Comparison of ENCODE assay signal across 13 mouse cellular contexts in genomic region chr10:71106491-71107205, GRCm38 (mm10). TPM values are rescaled to one million over a fixed set of nuclear protein-coding genes. Genes with fewer than 3 reads are reported as not detected.
"Had no signal": no experiment of that assay in that cellular context is flagged by ENCODE, and none has a peak within 500 bp of the region (broad histone marks: within the 10 kb centered on the region; RNA-seq: fewer than 3 reads in every experiment).

No protein-coding gene starts in this region.

- H3K9ac ChIP-seq: intestine, embryonic 15.5 days; limb, embryonic 13.5 days; liver, embryonic 14.5 days had no signal

- H3K27ac ChIP-seq: intestine, embryonic 15.5 days; layer of hippocampus, adult 2 months; limb, embryonic 13.5 days; liver, embryonic 14.5 days; midbrain, embryonic 10.5 days; stomach, postnatal 0 days had no signal

- H3K9me3 ChIP-seq: intestine, embryonic 15.5 days; midbrain, embryonic 10.5 days had no signal

- H3K36me3 ChIP-seq: intestine, embryonic 15.5 days; limb, embryonic 13.5 days; midbrain, embryonic 10.5 days had no signal

- ATAC-seq: intestine, embryonic 15.5 days had no signal

- H3K27me3 ChIP-seq: intestine, embryonic 15.5 days; limb, embryonic 13.5 days had no signal

- H3K4me1 ChIP-seq: intestine, embryonic 15.5 days; midbrain, embryonic 10.5 days had no signal

- H3K4me3 ChIP-seq: intestine, embryonic 15.5 days; layer of hippocampus, adult 2 months; limb, embryonic 13.5 days; midbrain, embryonic 10.5 days; myocyte had no signal

- DNase-seq: left cerebral cortex, postnatal 4 days; lung, adult 18-20 months; midbrain, embryonic 14.5 days; thymus, adult 2 months; thymus, postnatal 25 days had no signal

- H3K4me2 ChIP-seq: intestine, embryonic 15.5 days; limb, embryonic 13.5 days had no signal

RNA-seq across cellular contexts. Expression of gene Bicc1, which starts 52.9 kb away (rescaled TPM):
- total RNA-seq: neutrophil, adult 5-6 weeks had no signal
